Mouse (Mus musculus): ENCODE measurements around the gene Slc38a5. TPM values are rescaled to one million over a fixed set of nuclear protein-coding genes. Genes with fewer than 3 reads are reported as not detected.

Slc38a5 gene
- polyA plus RNA-seq, 1 experiment from 2014 or later = 24.1 TPM

DNA sequence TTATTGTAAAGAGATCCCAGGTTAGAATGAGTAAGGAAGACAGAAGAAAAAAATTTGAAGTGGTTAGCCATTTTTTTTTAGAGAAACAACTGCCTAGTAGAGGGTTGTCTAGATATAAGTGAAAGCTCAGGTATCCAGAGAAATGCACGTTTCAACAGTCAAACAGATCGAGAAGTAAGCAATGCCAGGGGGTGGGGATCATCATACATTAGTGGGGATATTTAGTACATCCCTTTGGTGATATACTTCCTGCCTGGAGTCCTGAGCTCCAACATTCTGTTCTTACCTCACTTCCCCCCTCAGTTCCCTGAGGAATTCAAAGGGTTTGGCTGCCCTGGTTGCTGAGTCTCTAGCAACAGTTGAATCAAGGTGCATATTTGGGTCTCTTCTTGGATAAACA, 56.2 kb downstream of the Slc38a5 start, which contains the start of gene Ssxb10:
Gene Ssxb10 (plus strand): TSS at position 301 of the 400 bp plus-strand sequence.
- Histone ChIP-seq H3K27me3 (replicated peaks) (no peaks in the 10 kb centered on the region), H3K9ac (no peak within 1 kb of the TSS), H3K27ac (replicated peaks) (no peak within 1 kb of the TSS), H3K4me2 (no peak within 1 kb of the TSS), H3K4me1 (no peaks in the 10 kb centered on the region), H3K9me3 (peaks cover 16% of the 10 kb centered on the region), H3K36me3 (no peaks in the 10 kb centered on the region), H3K4me3 (no peak within 1 kb of the TSS)
- no peak for ATAC-seq (ENCODE audit: extremely low read depth, insufficient number of reproducible peaks, low FRiP score, low TSS enrichment)
- WGBS = 30% methylated on average over 2 of the region's 2 CpGs

Other genes with a start within 250 kb of the Slc38a5 start
- 34.4 and 34.9 TPM in 2 replicates for gene Suv39h1, start 196.4 kb upstream of the Slc38a5 start, polyA plus RNA-seq (2015; fragmentation: Nextera tagmentation; extraction: Ambion mirVana)
- gene Was, start 180.6 kb upstream of the Slc38a5 start, polyA plus RNA-seq (2015; fragmentation: Nextera tagmentation; extraction: Ambion mirVana) = 0.24 and 0.33 TPM in 2 replicates
- gene Wdr13, start 138.2 kb upstream of the Slc38a5 start, polyA plus RNA-seq (2015; fragmentation: Nextera tagmentation; extraction: Ambion mirVana) = 20.9 and 22.8 TPM in 2 replicates
- 323 and 335 TPM in 2 replicates for gene Rbm3, start 125.3 kb upstream of the Slc38a5 start, polyA plus RNA-seq (2015; fragmentation: Nextera tagmentation; extraction: Ambion mirVana)
- 9.0 and 10.4 TPM in 2 replicates for gene Tbc1d25, start 95.0 kb upstream of the Slc38a5 start, polyA plus RNA-seq (2015; fragmentation: Nextera tagmentation; extraction: Ambion mirVana)
- 26.2 and 29.2 TPM in 2 replicates for gene Ebp, start 77.6 kb upstream of the Slc38a5 start, polyA plus RNA-seq (2015; fragmentation: Nextera tagmentation; extraction: Ambion mirVana)
- gene Porcn, start 64.6 kb upstream of the Slc38a5 start, polyA plus RNA-seq (2015; fragmentation: Nextera tagmentation; extraction: Ambion mirVana) = 3.7 and 3.9 TPM in 2 replicates
- gene Ftsj1, start 18.7 kb upstream of the Slc38a5 start, polyA plus RNA-seq (2015; fragmentation: Nextera tagmentation; extraction: Ambion mirVana) = 23.8 and 27.5 TPM in 2 replicates
- gene Ssxb10, start 56.3 kb downstream of the Slc38a5 start, polyA plus RNA-seq (2015; fragmentation: Nextera tagmentation; extraction: Ambion mirVana) = not detected in 2 replicates
- gene Ssxb9, start 95.8 kb downstream of the Slc38a5 start, polyA plus RNA-seq (2015; fragmentation: Nextera tagmentation; extraction: Ambion mirVana) = not detected in 2 replicates
- gene Ssxb1, start 142.2 kb downstream of the Slc38a5 start, polyA plus RNA-seq (2015; fragmentation: Nextera tagmentation; extraction: Ambion mirVana) = not detected in 2 replicates
- gene Ssxb2, start 190.6 kb downstream of the Slc38a5 start, polyA plus RNA-seq (2015; fragmentation: Nextera tagmentation; extraction: Ambion mirVana) = not detected in 2 replicates